Comparison of ENCODE assay signal across 7 mouse cellular contexts in the genomic region with DNA sequence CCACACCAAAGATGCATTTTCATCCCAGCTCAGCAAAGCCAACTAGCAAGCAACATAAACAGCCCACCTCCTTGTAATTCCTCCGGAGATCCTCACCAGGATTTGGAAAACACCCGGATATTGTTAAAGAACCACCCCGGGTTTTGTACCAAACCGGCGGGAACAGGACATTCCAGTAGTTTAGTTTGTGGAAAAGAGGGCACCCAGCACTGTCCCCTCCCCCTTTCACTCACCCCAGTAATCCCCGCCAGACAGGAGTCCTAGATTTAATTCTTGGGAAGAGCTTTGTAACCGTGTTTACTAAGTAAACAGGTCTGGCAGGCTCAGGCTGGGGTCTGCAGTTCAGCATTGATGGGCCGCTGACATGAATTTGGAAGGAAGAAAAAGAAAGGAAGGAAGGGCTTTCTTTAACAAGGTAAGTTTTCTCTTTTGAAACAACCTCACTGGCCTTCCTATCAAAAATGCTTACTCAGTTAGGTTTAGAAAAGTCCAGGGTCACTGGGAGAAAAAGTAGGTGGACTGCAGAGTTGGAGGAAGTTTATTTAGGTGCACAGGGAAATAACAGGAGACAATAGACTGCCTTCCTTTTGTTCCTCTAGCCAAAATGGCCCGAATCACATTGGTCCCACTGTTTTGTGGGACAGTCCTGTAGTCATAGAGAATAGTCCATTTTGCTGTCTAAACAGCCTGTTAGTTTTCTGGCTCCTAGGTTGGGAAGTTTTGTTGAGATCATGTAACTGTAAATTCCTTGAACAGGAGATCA. TPM values are rescaled to one million over a fixed set of nuclear protein-coding genes. Genes with fewer than 3 reads are reported as not detected.
DNase-seq lines count a peak whose midpoint lies in the region; ATAC-seq and TF ChIP-seq lines count a peak whose summit lies in the region.

Gene Hsf3, minus strand, starts transcription at position 94 of the 763 bp plus-strand sequence.

- peak within 1 kb of the TSS; percentile 46 for H3K4me2 ChIP-seq in embryonic facial prominence, embryonic 14.5 days (ENCODE audit: low read depth, low read length)
- peak within 1 kb of the TSS; percentile 2; the same call in 1 of the 2 replicates for H3K4me2 ChIP-seq in hindbrain, embryonic 11.5 days (replicated peaks; ENCODE audit: low read depth, low read length)
- peak within 1 kb of the TSS; percentile 45 for H3K4me2 ChIP-seq in limb, embryonic 12.5 days
- H3K4me2 ChIP-seq in midbrain, embryonic 15.5 days, result peak within 1 kb of the TSS; percentile 19; the same call in 1 of the 2 replicates

- DNase-seq in brain, embryonic 14.5 days (ENCODE audit: low read depth), result peak; percentile 33
- peak; percentile 73 for DNase-seq in embryonic facial prominence, embryonic 14.5 days (ENCODE audit: low spot score)
- peak; percentile 30 for DNase-seq in hindbrain, embryonic 11.5 days (ENCODE audit: low spot score)
- no peak for DNase-seq in thymus, adult 2 months
- DNase-seq in left cerebral cortex, adult 9 months (ENCODE audit: low spot score in 2 of 2), result no peak

- no peaks in the 10 kb centered on the region for H3K4me1 ChIP-seq in embryonic facial prominence, embryonic 14.5 days (ENCODE audit: control insufficient read depth, insufficient read depth, low read length)
- H3K4me1 ChIP-seq in hindbrain, embryonic 11.5 days (replicated peaks; ENCODE audit: control insufficient read depth, insufficient read depth, low read length), result no peaks in the 10 kb centered on the region
- H3K4me1 ChIP-seq in limb, embryonic 12.5 days (replicated peaks), result no peaks in the 10 kb centered on the region
- H3K4me1 ChIP-seq in midbrain, embryonic 15.5 days, result no peaks in the 10 kb centered on the region
- H3K4me1 ChIP-seq in thymus, adult 2 months (replicated peaks; ENCODE audit: control insufficient read depth, insufficient read depth, low read length), result no peaks in the 10 kb centered on the region

- 18% methylated on average over 9 of the region's 9 CpGs for WGBS in embryonic facial prominence, embryonic 14.5 days
- WGBS in hindbrain, embryonic 11.5 days, result 21% methylated on average over 9 of the region's 9 CpGs
- 15% methylated on average over 9 of the region's 9 CpGs for WGBS in limb, embryonic 12.5 days
- 26% methylated on average over 9 of the region's 9 CpGs for WGBS in midbrain, embryonic 15.5 days
- 44% methylated on average over 9 of the region's 9 CpGs for WGBS in thymus, adult 2 months

- H3K27ac ChIP-seq in embryonic facial prominence, embryonic 14.5 days (replicated peaks; ENCODE audit: low read depth, low read length), result peak within 1 kb of the TSS; percentile 8; the same call in 1 of the 2 replicates
- H3K27ac ChIP-seq in hindbrain, embryonic 11.5 days (ENCODE audit: low read depth, low read length), result no peak within 1 kb of the TSS
- H3K27ac ChIP-seq in limb, embryonic 12.5 days, result no peak within 1 kb of the TSS
- H3K27ac ChIP-seq in midbrain, embryonic 15.5 days, result no peak within 1 kb of the TSS
- H3K27ac ChIP-seq in thymus, adult 2 months (ENCODE audit: control insufficient read depth, insufficient read depth, low read length), result no peak within 1 kb of the TSS

- H3K27me3 ChIP-seq in embryonic facial prominence, embryonic 14.5 days (replicated peaks; ENCODE audit: control insufficient read depth, insufficient read depth, low read length), result no peaks in the 10 kb centered on the region
- H3K27me3 ChIP-seq in hindbrain, embryonic 11.5 days (ENCODE audit: control insufficient read depth, insufficient read depth, low read length), result no peaks in the 10 kb centered on the region
- H3K27me3 ChIP-seq in limb, embryonic 12.5 days, result no peaks in the 10 kb centered on the region
- no peaks in the 10 kb centered on the region for H3K27me3 ChIP-seq in midbrain, embryonic 15.5 days (replicated peaks)
- H3K27me3 ChIP-seq in thymus, adult 2 months (ENCODE audit: control insufficient read depth, insufficient read depth, low read length), result no peaks in the 10 kb centered on the region

- peak; percentile 72 for ATAC-seq in embryonic facial prominence, embryonic 14.5 days (ENCODE audit: low read depth)
- ATAC-seq in hindbrain, embryonic 11.5 days (ENCODE audit: low FRiP score), result no peak
- ATAC-seq in limb, embryonic 12.5 days (ENCODE audit: insufficient number of reproducible peaks, insufficient read depth, low FRiP score, low TSS enrichment, low read depth), result no peak; the same call in 1 of the 2 replicates
- ATAC-seq in midbrain, embryonic 15.5 days (replicated peaks), result no peak; the same call in 1 of the 2 replicates

- no peaks in the 10 kb centered on the region for H3K36me3 ChIP-seq in embryonic facial prominence, embryonic 14.5 days (ENCODE audit: control insufficient read depth, insufficient read depth, low read length)
- no peaks in the 10 kb centered on the region for H3K36me3 ChIP-seq in hindbrain, embryonic 11.5 days (ENCODE audit: control insufficient read depth, insufficient read depth, low read length)
- no peaks in the 10 kb centered on the region for H3K36me3 ChIP-seq in limb, embryonic 12.5 days
- no peaks in the 10 kb centered on the region for H3K36me3 ChIP-seq in midbrain, embryonic 15.5 days (replicated peaks)
- H3K36me3 ChIP-seq in thymus, adult 2 months (ENCODE audit: control insufficient read depth, insufficient read depth, low read length), result no peaks in the 10 kb centered on the region

- H3K9ac ChIP-seq in embryonic facial prominence, embryonic 14.5 days (ENCODE audit: low read depth, low read length), result peak within 1 kb of the TSS; percentile 58
- no peak within 1 kb of the TSS for H3K9ac ChIP-seq in hindbrain, embryonic 11.5 days (ENCODE audit: low read depth, low read length)
- H3K9ac ChIP-seq in limb, embryonic 12.5 days (replicated peaks), result peak within 1 kb of the TSS; percentile 45; the same call in 1 of the 2 replicates
- no peak within 1 kb of the TSS for H3K9ac ChIP-seq in midbrain, embryonic 15.5 days

- no peaks in the 10 kb centered on the region for H3K9me3 ChIP-seq in embryonic facial prominence, embryonic 14.5 days (ENCODE audit: control insufficient read depth, low read length)
- H3K9me3 ChIP-seq in hindbrain, embryonic 11.5 days (ENCODE audit: control insufficient read depth, low read length), result no peaks in the 10 kb centered on the region
- no peaks in the 10 kb centered on the region for H3K9me3 ChIP-seq in limb, embryonic 12.5 days
- no peaks in the 10 kb centered on the region for H3K9me3 ChIP-seq in midbrain, embryonic 15.5 days

- TF ChIP-seq CTCF in brain, embryonic 14.5 days (IDR thresholded peaks at IDR 0.05; ENCODE audit: borderline replicate concordance, extremely low read depth, insufficient read depth, insufficient read length), result no peak
- TF ChIP-seq CTCF in thymus, adult 2 months (IDR thresholded peaks at IDR 0.05; ENCODE audit: borderline replicate concordance, control insufficient read depth, extremely low read depth, insufficient read depth, low read length, poor library complexity), result no peak

- H3K4me3 ChIP-seq in embryonic facial prominence, embryonic 14.5 days (ENCODE audit: low read depth, low read length), result peak within 1 kb of the TSS; percentile 43
- H3K4me3 ChIP-seq in hindbrain, embryonic 11.5 days (ENCODE audit: low read depth, low read length), result 0 out of 2 replicates have a peak within 1 kb of the TSS, but pooled peaks have one; percentile 14
- H3K4me3 ChIP-seq in limb, embryonic 12.5 days (replicated peaks), result peak within 1 kb of the TSS; percentile 37
- H3K4me3 ChIP-seq in midbrain, embryonic 15.5 days, result peak within 1 kb of the TSS; percentile 23
- no peak within 1 kb of the TSS for H3K4me3 ChIP-seq in thymus, adult 2 months (ENCODE audit: control insufficient read depth, insufficient read depth, low read length)

- no peak for TF ChIP-seq POLR2A in brain, embryonic 14.5 days (IDR thresholded peaks at IDR 0.05; ENCODE audit: borderline replicate concordance, extremely low read depth, insufficient read depth, insufficient read length, poor library complexity, severe bottlenecking)
- no peak for TF ChIP-seq POLR2A in thymus, adult 2 months (IDR thresholded peaks at IDR 0.05; ENCODE audit: control insufficient read depth, extremely low read depth, insufficient read depth, low read length, poor library complexity)

RNA-seq across cellular contexts. Expression of gene Hsf3, which starts in this region (rescaled TPM):
- polyA plus RNA-seq in brain, embryonic 14.5 days (2012; rRNA removed), result not detected in 2 replicates
- polyA plus RNA-seq in embryonic facial prominence, embryonic 14.5 days (2014; fragmentation: Nextera tagmentation; extraction: Ambion mirVana), result 0.41 TPM in 1 of 2 replicates, not detected in the other
- polyA plus RNA-seq in hindbrain, embryonic 11.5 days (2014; fragmentation: Nextera tagmentation; extraction: Ambion mirVana), result 0.12 TPM in 1 of 2 replicates, not detected in the other
- 0.19 and 0.28 TPM in 2 replicates for polyA plus RNA-seq in limb, embryonic 12.5 days (2016; fragmentation: Nextera tagmentation; extraction: Ambion mirVana)
- polyA plus RNA-seq in midbrain, embryonic 15.5 days (2015; fragmentation: Nextera tagmentation; extraction: Ambion mirVana), result 0.08 and 0.10 TPM in 2 replicates
- not detected in 2 replicates for polyA plus RNA-seq in thymus, adult 2 months (2012; rRNA removed)

Comparison
In these comparisons a context has a peak if more than half of its experiments do, and no peak if none do; other contexts are left out.
1. Peak in DNase-seq in brain, embryonic 14.5 days; RNA of the gene not detected or under 1 TPM.
2. Peak in DNase-seq, ATAC-seq, H3K4me3 ChIP-seq, H3K27ac ChIP-seq, H3K9ac ChIP-seq and H3K4me2 ChIP-seq in embryonic facial prominence, embryonic 14.5 days; RNA of the gene not detected or under 1 TPM.
3. Peak in DNase-seq, H3K4me3 ChIP-seq and H3K4me2 ChIP-seq in hindbrain, embryonic 11.5 days; RNA of the gene not detected or under 1 TPM.